Mouse (Mus musculus) ES-E14 (cell line): ENCODE results near the gene Icosl.

ENCODE experiments used
- CHD2 ChIP-seq: IDR thresholded peaks from 2 replicates; pipeline ENCODE4 v1.6.1; 2014; ENCODE audit warnings: mild to moderate bottlenecking, low read depth, low read length, inconsistent platforms
- HCFC1 ChIP-seq: IDR thresholded peaks from 2 replicates; pipeline ENCODE4 v1.6.1; 2012; ENCODE audit warnings: low read length, inconsistent platforms, borderline replicate concordance; ENCODE audit not compliant: insufficient read depth
- MAFK ChIP-seq: IDR thresholded peaks from 2 replicates; pipeline ENCODE4 v1.6.1; 2014; ENCODE audit warnings: mild to moderate bottlenecking, low read depth, low read length, inconsistent platforms; ENCODE audit not compliant: insufficient read depth
- ZNF384 ChIP-seq: IDR thresholded peaks from 2 replicates; pipeline ENCODE4 v1.6.1; 2012; ENCODE audit warnings: low read depth, low read length, inconsistent platforms

DNA sequence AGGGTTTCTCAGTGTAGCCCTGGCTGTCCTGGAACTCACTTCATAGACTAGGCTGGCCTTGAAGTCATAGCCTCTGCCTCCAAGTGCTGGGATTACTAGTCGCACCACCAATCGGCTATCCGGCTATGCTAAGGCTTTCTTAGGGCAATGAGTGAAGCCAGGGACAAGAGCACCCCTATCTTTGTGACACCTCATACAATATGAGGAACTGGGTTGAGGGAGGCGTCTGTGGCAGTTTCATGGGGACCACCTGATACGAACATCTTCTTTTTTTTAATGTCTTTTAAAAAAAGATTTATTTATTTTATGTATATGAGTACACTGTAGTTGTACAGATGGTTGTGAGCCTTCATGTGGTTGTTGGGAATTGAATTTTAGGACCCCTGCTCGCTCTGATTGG is 16.6 kb downstream of the Icosl start:
- TF ChIP-seq MAFK (no peak), CHD2 (no peak), HCFC1 (no peak), ZNF384 (no peak)
